Mouse (Mus musculus) gastrocnemius, postnatal 10 days (tissue): ENCODE results near the gene Add2. TPM values are rescaled to one million over a fixed set of nuclear protein-coding genes. Genes with fewer than 3 reads are reported as not detected.

Experiments
- DNase-seq: peaks from one replicate; pipeline ENCODE4 v3.0.0; 2021; ENCODE audit warnings: mixed read lengths
- total RNA-seq, 2 experiments: library from RNA; stranded (reverse); gene quantifications; 2 replicates each; pipeline ENCODE4 v1.2.3; 2021

Add2 gene
- total RNA-seq, 2 experiments from 2014 or later, result 0.68 to 1.9 TPM

- no peak for DNase-seq
Measured at GRCm38 (mm10) chr6:86048509-86048908, 20.0 kb downstream of the Add2 start.

- DNase-seq, result no peak
Measured at GRCm38 (mm10) chr6:86050586-86051268, 22.2 kb downstream of the Add2 start.

- DNase-seq, result no peak
Measured at GRCm38 (mm10) chr6:86052032-86052459, 23.6 kb downstream of the Add2 start.

GRCm38 (mm10) chr6:86052556-86052955, 24.1 kb downstream of the Add2 start:
- no peak for DNase-seq

GRCm38 (mm10) chr6:86053099-86053498, 24.6 kb downstream of the Add2 start:
- no peak for DNase-seq

GRCm38 (mm10) chr6:86053594-86053993, 25.1 kb downstream of the Add2 start:
- DNase-seq, result no peak

- DNase-seq, result no peak
Measured at GRCm38 (mm10) chr6:86058475-86058874, 30.0 kb downstream of the Add2 start.

GRCm38 (mm10) chr6:86059151-86059853, 30.8 kb downstream of the Add2 start:
- no peak for DNase-seq

- DNase-seq, result no peak
Measured at GRCm38 (mm10) chr6:86060170-86060569, 31.7 kb downstream of the Add2 start.

GRCm38 (mm10) chr6:86062226-86062625, 33.7 kb downstream of the Add2 start:
- no peak for DNase-seq

GRCm38 (mm10) chr6:86062684-86063083, 34.2 kb downstream of the Add2 start:
- DNase-seq, result no peak

- DNase-seq, result no peak
Measured at GRCm38 (mm10) chr6:86064318-86065016, 36.0 kb downstream of the Add2 start.

- DNase-seq, result no peak
Measured at GRCm38 (mm10) chr6:86066727-86067126, 38.2 kb downstream of the Add2 start.

GRCm38 (mm10) chr6:86067145-86067544, 38.7 kb downstream of the Add2 start:
- no peak for DNase-seq

GRCm38 (mm10) chr6:86069009-86069408, 40.5 kb downstream of the Add2 start:
- DNase-seq, result no peak

GRCm38 (mm10) chr6:86069856-86070255, 41.4 kb downstream of the Add2 start:
- DNase-seq, result no peak

- DNase-seq, result no peak
Measured at GRCm38 (mm10) chr6:86070277-86070676, 41.8 kb downstream of the Add2 start.

- DNase-seq, result no peak
Measured at GRCm38 (mm10) chr6:86073882-86074281, 45.4 kb downstream of the Add2 start.

GRCm38 (mm10) chr6:86074538-86075204, 46.2 kb downstream of the Add2 start:
- no peak for DNase-seq

- DNase-seq, result no peak
Measured at GRCm38 (mm10) chr6:86076525-86076924, 48.0 kb downstream of the Add2 start.

GRCm38 (mm10) chr6:86077880-86078279, 49.4 kb downstream of the Add2 start:
- DNase-seq, result no peak

GRCm38 (mm10) chr6:86078361-86079010, 50.0 kb downstream of the Add2 start:
- DNase-seq, result no peak
